Mouse (Mus musculus) intestine, postnatal 0 days (tissue): ENCODE data around the gene Mapre3. TPM values are rescaled to one million over a fixed set of nuclear protein-coding genes. Genes with fewer than 3 reads are reported as not detected.

Experiments
- ATAC-seq: fragments of 200-750 bp; cut with Nextera tagmentation; 2 replicates; pipeline ENCODE4 v1.8.0; 2017; ENCODE audit warnings: mild to moderate bottlenecking, moderate TSS enrichment, moderate library complexity
- H3K27ac ChIP-seq: fragments of 300-500 bp; sonication (generic); 2 replicates; pipeline ENCODE4 v1.5.1; 2014; ENCODE audit warnings: mild to moderate bottlenecking, low read depth, low read length, moderate library complexity
- H3K27me3 ChIP-seq: fragments of 300-500 bp; sonication (generic); replicated peaks from 2 replicates; pipeline ENCODE4 v1.6.1; 2014; ENCODE audit warnings: low read length, mixed read lengths; ENCODE audit not compliant: control insufficient read depth, insufficient read depth
- H3K36me3 ChIP-seq: fragments of 300-500 bp; sonication (generic); 2 replicates; pipeline ENCODE4 v1.6.1; 2014; ENCODE audit warnings: mild to moderate bottlenecking, moderate library complexity; ENCODE audit not compliant: control insufficient read depth, insufficient read depth
- H3K4me1 ChIP-seq: fragments of 300-500 bp; sonication (generic); replicated peaks from 2 replicates; pipeline ENCODE4 v1.6.1; 2014; ENCODE audit warnings: antibody characterized with exemption, low read length, mixed read lengths; ENCODE audit not compliant: control insufficient read depth, insufficient read depth
- H3K4me2 ChIP-seq: fragments of 300-500 bp; sonication (generic); replicated peaks from 2 replicates; pipeline ENCODE4 v1.6.1; 2014; ENCODE audit warnings: low read depth, mild to moderate bottlenecking, moderate library complexity
- H3K4me3 ChIP-seq: fragments of 300-500 bp; sonication (generic); 2 replicates; pipeline ENCODE4 v1.5.1; 2014; ENCODE audit warnings: low read depth, low read length
- H3K9ac ChIP-seq: fragments of 300-500 bp; sonication (generic); 2 replicates; pipeline ENCODE4 v1.6.1; 2014; ENCODE audit warnings: mild to moderate bottlenecking, low read depth, low read length
- H3K9me3 ChIP-seq: fragments of 300-500 bp; sonication (generic); 2 replicates; pipeline ENCODE4 v1.6.1; 2016; ENCODE audit warnings: mixed run types; ENCODE audit not compliant: control insufficient read depth
- CTCF ChIP-seq: sonication (generic); IDR thresholded peaks from 2 replicates; pipeline ENCODE4 v1.5.1; 2016; ENCODE audit warnings: low read depth, mild to moderate bottlenecking, control low read depth, antibody characterized with exemption, moderate library complexity
- WGBS: fragments of 180-500 bp; shearing (Covaris S2); extraction: QIAGEN DNeasy Blood & Tissue Kit; methylation state at CpG from one replicate; pipeline ENCODE4 v1.1.7; 2014; 5-methylcytosine and 5-hydroxymethylcytosine counted together
- polyA plus RNA-seq: library from polyadenylated mRNA; unstranded; fragments of >200 nt; fragmentation: Nextera tagmentation; extraction: Ambion mirVana; gene quantifications from 2 replicates; pipeline ENCODE4 v1.2.1, GENCODE M21; 2015

Mapre3 gene
- polyA plus RNA-seq, 1 experiment from 2014 or later: 25.5 TPM

GRCm38 (mm10) chr5:30797482-30797881, 17.0 kb upstream of the Mapre3 start:
- H3K4me3 ChIP-seq: no peak overlapping the region
- no peak for TF ChIP-seq CTCF
- no peaks in the 10 kb centered on the region for H3K36me3 ChIP-seq
- no peak overlapping the region for H3K9ac ChIP-seq
- H3K27ac ChIP-seq: no peak overlapping the region
- no peaks in the 10 kb centered on the region for H3K4me1 ChIP-seq
- ATAC-seq: no peak
- H3K9me3 ChIP-seq: no peaks in the 10 kb centered on the region
- no peak overlapping the region for H3K4me2 ChIP-seq
- 62% methylated on average over 7 of the region's 7 CpGs for WGBS
- H3K27me3 ChIP-seq: no peaks in the 10 kb centered on the region

- Histone ChIP-seq H3K4me3 (no peak overlapping the region), H3K4me2 (no peak overlapping the region), H3K27me3 (no peaks in the 10 kb centered on the region), H3K9ac (no peak overlapping the region), H3K9me3 (no peaks in the 10 kb centered on the region), H3K4me1 (no peaks in the 10 kb centered on the region), H3K27ac (no peak overlapping the region), H3K36me3 (no peaks in the 10 kb centered on the region)
- 54% methylated on average over 8 of the region's 8 CpGs for WGBS
- no peak for ATAC-seq
- no peak for TF ChIP-seq CTCF
Measured at GRCm38 (mm10) chr5:30797982-30798381, 16.5 kb upstream of the Mapre3 start.

- Histone ChIP-seq H3K27ac (no peak overlapping the region), H3K9ac (no peak overlapping the region), H3K9me3 (no peaks in the 10 kb centered on the region), H3K4me3 (no peak overlapping the region), H3K4me1 (no peaks in the 10 kb centered on the region), H3K4me2 (no peak overlapping the region), H3K27me3 (no peaks in the 10 kb centered on the region), H3K36me3 (no peaks in the 10 kb centered on the region)
- TF ChIP-seq CTCF: no peak
- WGBS: 67% methylated on average over 6 of the region's 6 CpGs
- no peak for ATAC-seq
Measured at GRCm38 (mm10) chr5:30798965-30799364, 15.5 kb upstream of the Mapre3 start.

GRCm38 (mm10) chr5:30802724-30803467, 11.5 kb upstream of the Mapre3 start:
- H3K9me3 ChIP-seq: no peaks in the 10 kb centered on the region
- H3K9ac ChIP-seq: no peak overlapping the region
- H3K27ac ChIP-seq: no peak overlapping the region
- 53% methylated on average over 12 of the region's 12 CpGs for WGBS
- no peaks in the 10 kb centered on the region for H3K36me3 ChIP-seq
- no peaks in the 10 kb centered on the region for H3K27me3 ChIP-seq
- no peak for ATAC-seq
- no peak for TF ChIP-seq CTCF
- H3K4me2 ChIP-seq: no peak overlapping the region
- H3K4me1 ChIP-seq: no peaks in the 10 kb centered on the region
- H3K4me3 ChIP-seq: no peak overlapping the region

- Histone ChIP-seq H3K9me3 (no peaks in the 10 kb centered on the region), H3K36me3 (no peaks in the 10 kb centered on the region), H3K9ac (no peak overlapping the region), H3K4me1 (no peaks in the 10 kb centered on the region), H3K4me3 (no peak overlapping the region), H3K4me2 (no peak overlapping the region), H3K27me3 (no peaks in the 10 kb centered on the region), H3K27ac (no peak overlapping the region)
- peak; percentile 74 for ATAC-seq
- TF ChIP-seq CTCF: peak; percentile 99
- whole genome bisulfite sequencing: 8% methylated on average over 3 of the region's 3 CpGs
Measured at GRCm38 (mm10) chr5:30806106-30806505, 8.3 kb upstream of the Mapre3 start.

GRCm38 (mm10) chr5:30815120-30815465, 652 bp downstream of the Mapre3 start:
- Histone ChIP-seq H3K27ac (peak overlapping the region; percentile 71), H3K4me3 (peak overlapping the region; percentile 78), H3K36me3 (no peaks in the 10 kb centered on the region), H3K4me1 (0 out of 2 replicates have a peak, but pooled peaks cover 2% of the 10 kb centered on the region), H3K27me3 (peaks cover 3% of the 10 kb centered on the region; the same call in 1 of the 2 replicates), H3K4me2 (peak overlapping the region; percentile 89), H3K9ac (peak overlapping the region; percentile 68), H3K9me3 (no peaks in the 10 kb centered on the region)
- 0 out of 2 replicates have a peak, but pooled peaks have one; percentile 22 for ATAC-seq
- TF ChIP-seq CTCF: no peak
- WGBS: 7% methylated on average over 7 of the region's 7 CpGs
